Mouse (Mus musculus) embryonic facial prominence, embryonic 14.5 days (tissue): ENCODE data around the gene Ldlrad3. TPM values are rescaled to one million over a fixed set of nuclear protein-coding genes. Genes with fewer than 3 reads are reported as not detected.
A peak's percentile ranks its signal among the peaks of the same experiment; 100 is the strongest.

Experiments used
- ATAC-seq: fragments of 200-750 bp; cut with Nextera tagmentation; 2 replicates; pipeline ENCODE4 v1.8.0; 2017; ENCODE audit warnings: low read depth, moderate number of reproducible peaks, moderate TSS enrichment
- DNase-seq: peaks from one replicate; pipeline ENCODE4 v3.0.0-alpha.2; 2015; ENCODE audit warnings: low spot score
- H3K27ac ChIP-seq: fragments of 300-500 bp; sonication (generic); replicated peaks from 2 replicates; pipeline ENCODE4 v1.5.1; 2014; ENCODE audit warnings: low read depth, mild to moderate bottlenecking, low read length, moderate library complexity
- H3K27me3 ChIP-seq: fragments of 300-500 bp; sonication (generic); replicated peaks from 2 replicates; pipeline ENCODE4 v1.6.1; 2014; ENCODE audit warnings: low read length; ENCODE audit not compliant: control insufficient read depth, insufficient read depth
- H3K36me3 ChIP-seq: fragments of 300-500 bp; sonication (generic); 2 replicates; pipeline ENCODE4 v1.6.1; 2014; ENCODE audit warnings: low read length, mixed read lengths; ENCODE audit not compliant: control insufficient read depth, insufficient read depth
- H3K4me1 ChIP-seq: fragments of 300-500 bp; sonication (generic); 2 replicates; pipeline ENCODE4 v1.6.1; 2014; ENCODE audit warnings: antibody characterized with exemption, low read length; ENCODE audit not compliant: control insufficient read depth, insufficient read depth
- H3K4me2 ChIP-seq: fragments of 300-500 bp; sonication (generic); 2 replicates; pipeline ENCODE4 v1.6.1; 2014; ENCODE audit warnings: low read depth, mild to moderate bottlenecking, low read length, moderate library complexity, mixed read lengths
- H3K4me3 ChIP-seq: fragments of 300-500 bp; sonication (generic); 2 replicates; pipeline ENCODE4 v1.5.1; 2014; ENCODE audit warnings: low read depth, mild to moderate bottlenecking, low read length
- H3K9ac ChIP-seq: fragments of 300-500 bp; sonication (generic); 2 replicates; pipeline ENCODE4 v1.6.1; 2014; ENCODE audit warnings: low read depth, mild to moderate bottlenecking, low read length, moderate library complexity, mixed read lengths
- H3K9me3 ChIP-seq: fragments of 300-500 bp; sonication (generic); 2 replicates; pipeline ENCODE4 v1.6.1; 2016; ENCODE audit warnings: low read length; ENCODE audit not compliant: control insufficient read depth
- WGBS: fragments of 180-500 bp; shearing (Covaris S2); extraction: QIAGEN DNeasy Blood & Tissue Kit; methylation state at CpG from one replicate; pipeline ENCODE4 v1.1.7; 2014; 5-methylcytosine and 5-hydroxymethylcytosine counted together
- polyA plus RNA-seq: library from polyadenylated mRNA; unstranded; fragments of >200 nt; fragmentation: Nextera tagmentation; extraction: Ambion mirVana; gene quantifications from 2 replicates; pipeline ENCODE4 v1.2.1, GENCODE M21; 2014

The Ldlrad3 gene
- polyA plus RNA-seq, 1 experiment from 2014 or later = 48.2 TPM

GRCm38 (mm10) chr2:102132945-102133558 is 53.1 kb downstream of the Ldlrad3 start:
- Histone ChIP-seq H3K4me1 (peaks cover 86% of the 10 kb centered on the region), H3K4me3 (no peak overlapping the region), H3K27ac (peak overlapping the region; percentile 35; the same call in 1 of the 2 replicates), H3K9me3 (no peaks in the 10 kb centered on the region), H3K9ac (no peak overlapping the region), H3K4me2 (no peak overlapping the region), H3K36me3 (no peaks in the 10 kb centered on the region), H3K27me3 (no peaks in the 10 kb centered on the region)
- no peak for DNase-seq
- WGBS = 35% methylated on average over 10 of the region's 10 CpGs
- no peak for ATAC-seq

- ATAC-seq (peak; percentile 24; the same call in 1 of the 2 replicates), DNase-seq (peak; percentile 76)
- Histone ChIP-seq H3K9ac (no peak overlapping the region), H3K4me3 (no peak overlapping the region), H3K4me1 (peaks cover 79% of the 10 kb centered on the region), H3K27me3 (no peaks in the 10 kb centered on the region), H3K4me2 (no peak overlapping the region), H3K27ac (peak overlapping the region; percentile 53), H3K9me3 (no peaks in the 10 kb centered on the region), H3K36me3 (no peaks in the 10 kb centered on the region)
- WGBS = 63% methylated on average over 8 of the region's 8 CpGs
These were observed 55.9 kb downstream of the Ldlrad3 start for GRCm38 (mm10) chr2:102130198-102130845.

- Histone ChIP-seq H3K4me1 (peaks cover 68% of the 10 kb centered on the region), H3K27ac (0 out of 2 replicates have a peak overlapping the region, but pooled peaks have one; percentile 35), H3K36me3 (no peaks in the 10 kb centered on the region), H3K4me2 (no peak overlapping the region), H3K9me3 (no peaks in the 10 kb centered on the region), H3K4me3 (no peak overlapping the region), H3K9ac (no peak overlapping the region), H3K27me3 (no peaks in the 10 kb centered on the region)
- 83% methylated on average over 4 of the region's 4 CpGs for WGBS
- ATAC-seq = no peak
- DNase-seq = no peak
These were observed 57.0 kb downstream of the Ldlrad3 start for GRCm38 (mm10) chr2:102129235-102129634.

GRCm38 (mm10) chr2:102128500-102129030 is 57.6 kb downstream of the Ldlrad3 start:
- Histone ChIP-seq H3K4me1 (peaks cover 65% of the 10 kb centered on the region), H3K9ac (0 out of 2 replicates have a peak overlapping the region, but pooled peaks have one; percentile 1), H3K4me3 (no peak overlapping the region), H3K27me3 (no peaks in the 10 kb centered on the region), H3K27ac (peak overlapping the region; percentile 65; the same call in 1 of the 2 replicates), H3K9me3 (no peaks in the 10 kb centered on the region), H3K36me3 (no peaks in the 10 kb centered on the region; the same call in 1 of the 2 replicates), H3K4me2 (no peak overlapping the region)
- ATAC-seq (peak; percentile 42; the same call in 1 of the 2 replicates), DNase-seq (peak; percentile 83)
- 50% methylated on average over 14 of the region's 14 CpGs for WGBS

GRCm38 (mm10) chr2:102127791-102128387 is 58.3 kb downstream of the Ldlrad3 start:
- no peak overlapping the region for H3K4me3 ChIP-seq
- H3K27me3 ChIP-seq = no peaks in the 10 kb centered on the region
- H3K9me3 ChIP-seq = no peaks in the 10 kb centered on the region
- DNase-seq (no peak), ATAC-seq (0 out of 2 replicates have a peak, but pooled peaks have one; percentile 12)
- H3K9ac ChIP-seq = 0 out of 2 replicates have a peak overlapping the region, but pooled peaks have one; percentile 1
- H3K36me3 ChIP-seq = no peaks in the 10 kb centered on the region; the same call in 1 of the 2 replicates
- H3K4me1 ChIP-seq = peaks cover 60% of the 10 kb centered on the region
- H3K27ac ChIP-seq = peak overlapping the region; percentile 65; the same call in 1 of the 2 replicates
- WGBS = 70% methylated on average over 8 of the region's 8 CpGs
- H3K4me2 ChIP-seq = no peak overlapping the region

- H3K9ac ChIP-seq = no peak overlapping the region
- 55% methylated on average over 9 of the region's 9 CpGs for WGBS
- peak overlapping the region; percentile 29; the same call in 1 of the 2 replicates for H3K27ac ChIP-seq
- ATAC-seq (no peak), DNase-seq (no peak)
- peaks cover 62% of the 10 kb centered on the region for H3K4me1 ChIP-seq
- H3K4me3 ChIP-seq = no peak overlapping the region
- H3K27me3 ChIP-seq = no peaks in the 10 kb centered on the region
- no peaks in the 10 kb centered on the region for H3K9me3 ChIP-seq
- no peaks in the 10 kb centered on the region; the same call in 1 of the 2 replicates for H3K36me3 ChIP-seq
- no peak overlapping the region for H3K4me2 ChIP-seq
These were observed 59.0 kb downstream of the Ldlrad3 start for GRCm38 (mm10) chr2:102127221-102127620.

GRCm38 (mm10) chr2:102126076-102126475 is 60.1 kb downstream of the Ldlrad3 start:
- H3K9me3 ChIP-seq = no peaks in the 10 kb centered on the region
- H3K27ac ChIP-seq = no peak overlapping the region

GRCm38 (mm10) chr2:102125042-102125441 is 61.1 kb downstream of the Ldlrad3 start:
- Histone ChIP-seq H3K27ac (no peak overlapping the region), H3K9me3 (no peaks in the 10 kb centered on the region), H3K4me1 (peaks cover 61% of the 10 kb centered on the region), H3K4me3 (no peak overlapping the region), H3K4me2 (no peak overlapping the region), H3K9ac (no peak overlapping the region), H3K36me3 (no peaks in the 10 kb centered on the region; the same call in 1 of the 2 replicates), H3K27me3 (no peaks in the 10 kb centered on the region)
- no peak for DNase-seq
- peak; percentile 31; the same call in 1 of the 2 replicates for ATAC-seq
- WGBS = 69% methylated on average over 4 of the region's 4 CpGs

More at GRCm38 (mm10) chr2:102126076-102126475, 60.1 kb downstream of the Ldlrad3 start:
- Histone ChIP-seq H3K9ac (no peak overlapping the region), H3K4me2 (no peak overlapping the region), H3K36me3 (no peaks in the 10 kb centered on the region; the same call in 1 of the 2 replicates), H3K4me3 (no peak overlapping the region), H3K4me1 (peaks cover 63% of the 10 kb centered on the region), H3K27me3 (no peaks in the 10 kb centered on the region)
- ATAC-seq = no peak
- no peak for DNase-seq
- WGBS = 90% methylated on average over 7 of the region's 7 CpGs
